Mouse (Mus musculus) megakaryocyte, embryonic 14.5 days (primary cell): ENCODE data around the gene Syde2.

Experiments
- FLI1 ChIP-seq: IDR thresholded peaks from 2 replicates; pipeline ENCODE4 v1.6.1; 2012; ENCODE audit warnings: low read length, inconsistent platforms, mixed read lengths
- GATA1 ChIP-seq: IDR thresholded peaks from 3 replicates; pipeline ENCODE4 v1.6.1; 2012; ENCODE audit warnings: mixed read lengths, low read length, inconsistent platforms, borderline replicate concordance

- TF ChIP-seq GATA1 (no peak), FLI1 (no peak)
Observed at GRCm38 (mm10) chr3:145947539-145948204, 40.0 kb upstream of the Syde2 start.
